Mouse (Mus musculus) liver, embryonic 16.5 days (tissue): ENCODE results near the gene E130208F15Rik. TPM values are rescaled to one million over a fixed set of nuclear protein-coding genes. Genes with fewer than 3 reads are reported as not detected.

Source experiments
- ATAC-seq: fragments of 200-750 bp; cut with Nextera tagmentation; 2 replicates; pipeline ENCODE4 v1.8.0; 2017; ENCODE audit warnings: low read depth, mild to moderate bottlenecking, moderate number of reproducible peaks, moderate library complexity
- H3K27ac ChIP-seq: fragments of 300-500 bp; sonication (generic); 2 replicates; pipeline ENCODE4 v1.5.1; 2014; ENCODE audit warnings: mild to moderate bottlenecking, low read length
- H3K27me3 ChIP-seq: fragments of 300-500 bp; sonication (generic); 2 replicates; pipeline ENCODE4 v1.6.1; 2014; ENCODE audit warnings: low read depth, low read length, mixed read lengths; ENCODE audit not compliant: control insufficient read depth, insufficient read depth
- H3K36me3 ChIP-seq: fragments of 300-500 bp; sonication (generic); 2 replicates; pipeline ENCODE4 v1.6.1; 2014; ENCODE audit warnings: mild to moderate bottlenecking; ENCODE audit not compliant: control insufficient read depth, insufficient read depth
- H3K4me1 ChIP-seq: fragments of 300-500 bp; sonication (generic); 2 replicates; pipeline ENCODE4 v1.6.1; 2014; ENCODE audit warnings: low read depth, low read length, mixed read lengths; ENCODE audit not compliant: control insufficient read depth
- H3K4me2 ChIP-seq: fragments of 300-500 bp; sonication (generic); 2 replicates; pipeline ENCODE4 v1.6.1; 2014; ENCODE audit warnings: low read depth, low read length, mixed read lengths
- H3K4me3 ChIP-seq: fragments of 300-500 bp; sonication (generic); 2 replicates; pipeline ENCODE4 v1.5.1; 2014; ENCODE audit warnings: low read depth, mild to moderate bottlenecking, low read length
- H3K9ac ChIP-seq: fragments of 300-500 bp; sonication (generic); 2 replicates; pipeline ENCODE4 v1.6.1; 2014; ENCODE audit warnings: low read depth, low read length
- H3K9me3 ChIP-seq: fragments of 300-500 bp; sonication (generic); replicated peaks from 2 replicates; pipeline ENCODE4 v1.6.1; 2016; ENCODE audit warnings: low read length; ENCODE audit not compliant: control insufficient read depth
- WGBS: fragments of 180-500 bp; shearing (Covaris S2); extraction: QIAGEN DNeasy Blood & Tissue Kit; methylation state at CpG from one replicate; pipeline ENCODE4 v1.1.7; 2014; ENCODE audit not compliant: insufficient replicate concordance; 5-methylcytosine and 5-hydroxymethylcytosine counted together
- polyA plus RNA-seq: library from polyadenylated mRNA; unstranded; fragments of >200 nt; fragmentation: Nextera tagmentation; extraction: Ambion mirVana; gene quantifications from 2 replicates; pipeline ENCODE4 v1.2.1, GENCODE M21; 2015

E130208F15Rik gene
- polyA plus RNA-seq, 1 experiment from 2014 or later: 0.30 TPM

DNA sequence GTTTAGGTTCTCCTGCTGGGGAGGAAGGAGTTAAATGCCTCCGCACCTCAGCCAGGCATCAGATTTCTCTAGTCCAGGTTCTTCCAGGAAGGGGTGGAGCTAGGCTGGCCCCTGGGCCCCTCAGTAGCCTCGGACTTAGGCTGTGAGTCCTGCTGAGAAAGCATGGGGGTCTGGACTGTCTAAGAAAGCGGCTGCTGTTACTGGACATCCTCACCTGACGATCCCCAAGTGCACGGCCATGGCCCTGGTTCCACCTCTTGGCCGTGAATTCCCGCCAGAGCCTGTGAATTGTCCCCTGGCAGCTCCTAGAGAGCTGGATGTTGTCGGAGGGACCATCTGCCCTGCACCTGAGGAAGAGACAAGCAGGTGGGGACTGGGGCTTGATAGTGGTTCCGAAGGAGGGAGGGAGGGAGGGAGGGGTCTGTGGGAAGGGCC is 6.8 kb upstream of the E130208F15Rik start, which contains the start of gene Syne4:
TSS of gene Syne4 (plus strand) at position 87 of the 435 bp plus-strand sequence.
- ATAC-seq: 0 out of 2 replicates have a peak, but pooled peaks have one; percentile 25
- Histone ChIP-seq H3K4me3 (peak within 1 kb of the TSS; percentile 47), H3K27me3 (no peaks in the 10 kb centered on the region), H3K36me3 (no peaks in the 10 kb centered on the region), H3K9me3 (no peaks in the 10 kb centered on the region), H3K4me2 (peak within 1 kb of the TSS; percentile 38), H3K4me1 (peaks cover under 1% of the 10 kb centered on the region), H3K9ac (peak within 1 kb of the TSS; percentile 37; the same call in 1 of the 2 replicates), H3K27ac (0 out of 2 replicates have a peak within 1 kb of the TSS, but pooled peaks have one; percentile 7)
- WGBS: 5% methylated on average over 9 of the region's 9 CpGs

DNA sequence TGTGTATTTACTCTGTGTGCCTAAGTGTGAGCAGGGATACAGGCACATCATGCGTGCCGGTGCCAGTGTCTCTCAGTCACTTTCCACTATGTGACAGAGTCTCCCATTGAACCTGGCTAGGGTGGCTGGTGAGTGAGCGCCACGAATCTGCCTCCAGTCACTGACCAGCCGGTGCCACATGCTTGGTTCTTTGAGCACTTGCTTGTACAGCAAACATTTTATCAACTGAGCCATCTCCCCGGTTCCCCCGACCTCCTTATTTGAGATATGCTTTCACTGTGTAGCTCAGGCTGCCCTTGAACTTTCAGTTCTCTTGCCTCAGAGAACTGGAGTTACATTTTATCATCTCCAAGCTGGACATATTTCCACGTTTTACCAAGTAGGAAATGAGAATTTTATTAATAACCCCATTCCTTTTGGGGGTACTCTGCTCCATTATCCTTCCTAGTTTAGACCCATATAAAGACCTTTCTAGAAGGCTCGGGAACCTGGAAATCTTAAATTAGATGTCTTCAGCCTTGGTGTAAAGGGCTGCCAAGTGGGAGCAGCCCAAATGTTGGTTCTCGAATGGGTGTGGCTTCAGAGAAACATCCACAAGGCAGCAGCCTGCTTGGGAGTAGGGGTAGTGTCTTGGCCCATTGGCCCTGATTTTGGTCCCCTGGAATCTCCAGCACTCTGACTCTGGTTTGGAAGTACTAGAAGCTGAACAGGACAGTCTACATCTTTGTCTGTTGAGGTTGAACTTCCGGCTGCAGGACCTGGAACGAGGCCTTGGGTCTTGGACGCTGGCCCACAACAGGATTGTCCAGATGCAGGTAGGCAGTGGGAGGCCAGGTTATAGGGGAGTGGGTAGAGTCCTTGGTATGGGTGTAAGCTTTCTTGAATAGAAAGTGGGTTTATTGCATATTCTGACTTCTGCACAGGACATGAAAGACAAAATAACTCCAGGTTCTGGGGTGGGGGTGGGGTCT is 5.7 kb upstream of the E130208F15Rik start:
- Histone ChIP-seq H3K27ac (no peak overlapping the region), H3K27me3 (no peaks in the 10 kb centered on the region), H3K9ac (no peak overlapping the region), H3K4me3 (no peak overlapping the region; the same call in 1 of the 2 replicates), H3K4me2 (peak overlapping the region; percentile 38; the same call in 1 of the 2 replicates), H3K4me1 (peaks cover 5% of the 10 kb centered on the region), H3K9me3 (no peaks in the 10 kb centered on the region), H3K36me3 (no peaks in the 10 kb centered on the region)
- 52% methylated on average over 13 of the region's 13 CpGs for WGBS
- no peak for ATAC-seq

DNA sequence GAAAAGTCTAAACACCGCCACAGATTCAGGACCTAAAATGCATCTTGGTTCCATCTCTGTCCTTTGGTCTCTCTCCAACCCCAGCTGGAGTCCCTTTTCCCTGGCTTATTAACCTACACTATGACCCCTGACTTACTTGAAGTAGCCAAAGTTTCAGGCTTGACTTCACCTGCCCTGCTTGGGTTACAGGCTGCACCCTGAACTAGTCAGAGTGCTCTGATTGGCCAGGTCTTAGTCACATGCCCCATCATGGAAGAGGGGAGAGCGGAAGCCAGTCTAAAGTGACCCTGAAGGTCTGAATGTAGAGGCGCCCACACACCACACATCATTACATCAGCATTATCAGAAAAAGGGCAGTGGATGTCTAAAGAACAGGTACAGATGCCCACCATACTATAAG is 3.4 kb upstream of the E130208F15Rik start:
- Histone ChIP-seq H3K4me1 (peaks cover 19% of the 10 kb centered on the region), H3K27me3 (no peaks in the 10 kb centered on the region), H3K4me3 (no peak overlapping the region), H3K36me3 (no peaks in the 10 kb centered on the region), H3K4me2 (no peak overlapping the region), H3K9me3 (no peaks in the 10 kb centered on the region), H3K27ac (no peak overlapping the region), H3K9ac (no peak overlapping the region)
- ATAC-seq: no peak
- 75% methylated on average over 3 of the region's 3 CpGs for WGBS

DNA sequence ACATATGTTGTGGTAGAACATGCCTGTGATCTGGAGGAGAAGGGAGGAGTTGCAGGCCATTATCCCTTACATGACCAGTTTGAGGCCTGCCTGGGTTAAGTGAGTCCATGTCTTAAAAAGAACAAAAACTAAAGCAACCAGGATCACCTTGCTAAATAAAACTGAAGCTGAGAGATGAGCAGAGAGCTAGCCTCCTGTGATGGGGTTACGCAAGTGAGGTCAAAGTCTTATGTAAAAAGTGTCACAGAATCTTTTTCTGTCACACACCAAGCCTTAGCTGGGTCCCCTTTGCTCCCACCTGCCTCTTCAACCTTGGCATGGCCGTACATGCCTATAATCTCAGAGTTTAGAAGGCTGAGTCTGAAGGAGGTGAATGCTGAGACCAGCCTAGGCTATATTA is 594 bp upstream of the E130208F15Rik start:
- H3K27me3 ChIP-seq: no peaks in the 10 kb centered on the region
- no peak overlapping the region; the same call in 1 of the 2 replicates for H3K9ac ChIP-seq
- H3K36me3 ChIP-seq: no peaks in the 10 kb centered on the region
- H3K4me2 ChIP-seq: peak overlapping the region; percentile 78
- peaks cover 19% of the 10 kb centered on the region for H3K4me1 ChIP-seq
- 62% methylated on average over 2 of the region's 2 CpGs for WGBS
- no peak for ATAC-seq
- H3K9me3 ChIP-seq: no peaks in the 10 kb centered on the region
- H3K4me3 ChIP-seq: peak overlapping the region; percentile 74; the same call in 1 of the 2 replicates
- peak overlapping the region; percentile 71; the same call in 1 of the 2 replicates for H3K27ac ChIP-seq

DNA sequence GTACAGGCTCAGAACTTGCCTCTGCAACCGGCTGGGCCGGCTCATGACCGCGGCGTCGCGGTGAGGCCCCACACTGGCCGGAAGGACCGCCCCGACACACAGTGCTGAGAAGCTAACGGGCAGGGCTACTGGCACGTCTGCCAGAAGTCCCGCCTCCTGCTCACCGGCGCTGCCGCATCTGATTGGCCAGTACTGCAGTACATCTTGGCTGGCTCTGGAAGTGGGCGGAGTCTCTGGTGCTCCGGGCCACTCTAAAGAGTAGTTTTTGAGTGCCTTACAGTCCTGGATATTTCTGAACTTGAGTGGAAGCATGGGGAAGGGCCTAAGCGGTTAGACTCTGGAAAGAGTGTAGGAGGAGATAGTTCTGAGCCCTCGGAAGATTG is 736 bp downstream of the E130208F15Rik start:
- H3K9me3 ChIP-seq: no peaks in the 10 kb centered on the region
- H3K9ac ChIP-seq: peak overlapping the region; percentile 76
- peaks cover 19% of the 10 kb centered on the region for H3K4me1 ChIP-seq
- peak overlapping the region; percentile 74 for H3K4me3 ChIP-seq
- no peaks in the 10 kb centered on the region for H3K27me3 ChIP-seq
- no peaks in the 10 kb centered on the region for H3K36me3 ChIP-seq
- peak overlapping the region; percentile 80 for H3K27ac ChIP-seq
- under 1% methylated on average over 20 of the region's 20 CpGs for WGBS
- H3K4me2 ChIP-seq: peak overlapping the region; percentile 78
- ATAC-seq: peak; percentile 98

DNA sequence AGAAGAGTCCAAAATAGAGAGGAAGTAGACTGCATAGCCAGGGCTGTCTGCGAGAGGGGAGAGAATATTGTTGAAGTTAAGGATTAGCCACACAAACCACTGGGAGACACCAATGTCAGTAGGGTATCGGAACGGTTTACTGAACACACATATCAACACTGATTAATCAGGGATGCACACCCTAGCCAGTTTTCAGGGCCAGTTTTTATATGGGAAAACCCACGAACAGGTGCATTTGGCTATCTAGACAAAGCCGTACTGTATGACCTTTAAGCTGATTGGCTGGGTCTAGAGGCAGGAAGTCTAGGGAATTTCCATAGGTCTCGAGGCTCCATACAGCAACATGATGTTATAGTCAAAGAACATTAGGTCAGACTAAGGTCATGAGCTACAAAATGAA is 1.3 kb downstream of the E130208F15Rik start:
- Histone ChIP-seq H3K9me3 (no peaks in the 10 kb centered on the region), H3K4me1 (peaks cover 19% of the 10 kb centered on the region), H3K27ac (peak overlapping the region; percentile 80), H3K36me3 (no peaks in the 10 kb centered on the region), H3K9ac (peak overlapping the region; percentile 68), H3K4me2 (peak overlapping the region; percentile 78), H3K27me3 (no peaks in the 10 kb centered on the region), H3K4me3 (peak overlapping the region; percentile 74)
- WGBS: 7% methylated on average over 6 of the region's 6 CpGs
- ATAC-seq: no peak

DNA sequence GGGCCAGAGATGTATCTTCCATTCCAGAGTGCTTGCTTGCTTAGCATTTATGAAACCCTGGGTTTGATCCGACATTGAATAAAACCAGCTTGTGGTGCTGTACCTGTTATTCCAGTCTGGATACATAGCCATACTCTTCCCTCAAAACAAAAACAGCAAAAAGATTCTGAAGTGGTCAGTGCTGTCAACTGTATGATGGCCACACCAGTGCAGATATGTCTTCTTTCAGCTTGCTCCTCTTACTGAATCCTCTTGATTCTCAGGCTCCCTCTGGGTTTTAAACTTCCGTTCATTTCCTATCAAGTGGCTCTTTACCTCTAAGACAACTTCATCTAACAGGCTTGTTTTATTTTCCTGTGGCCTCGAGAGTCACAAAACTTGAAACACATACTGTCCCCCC is 2.3 kb downstream of the E130208F15Rik start, which contains the start of gene Sdhaf1:
TSS of gene Sdhaf1 (minus strand) at position 101 of the 400 bp plus-strand sequence.
- Histone ChIP-seq H3K4me3 (peak within 1 kb of the TSS; percentile 74), H3K4me2 (peak within 1 kb of the TSS; percentile 78), H3K9me3 (no peaks in the 10 kb centered on the region), H3K27ac (peak within 1 kb of the TSS; percentile 80), H3K9ac (peak within 1 kb of the TSS; percentile 68), H3K36me3 (no peaks in the 10 kb centered on the region), H3K27me3 (no peaks in the 10 kb centered on the region), H3K4me1 (peaks cover 19% of the 10 kb centered on the region)
- ATAC-seq: no peak
- WGBS: 61% methylated on average over 3 of the region's 3 CpGs

DNA sequence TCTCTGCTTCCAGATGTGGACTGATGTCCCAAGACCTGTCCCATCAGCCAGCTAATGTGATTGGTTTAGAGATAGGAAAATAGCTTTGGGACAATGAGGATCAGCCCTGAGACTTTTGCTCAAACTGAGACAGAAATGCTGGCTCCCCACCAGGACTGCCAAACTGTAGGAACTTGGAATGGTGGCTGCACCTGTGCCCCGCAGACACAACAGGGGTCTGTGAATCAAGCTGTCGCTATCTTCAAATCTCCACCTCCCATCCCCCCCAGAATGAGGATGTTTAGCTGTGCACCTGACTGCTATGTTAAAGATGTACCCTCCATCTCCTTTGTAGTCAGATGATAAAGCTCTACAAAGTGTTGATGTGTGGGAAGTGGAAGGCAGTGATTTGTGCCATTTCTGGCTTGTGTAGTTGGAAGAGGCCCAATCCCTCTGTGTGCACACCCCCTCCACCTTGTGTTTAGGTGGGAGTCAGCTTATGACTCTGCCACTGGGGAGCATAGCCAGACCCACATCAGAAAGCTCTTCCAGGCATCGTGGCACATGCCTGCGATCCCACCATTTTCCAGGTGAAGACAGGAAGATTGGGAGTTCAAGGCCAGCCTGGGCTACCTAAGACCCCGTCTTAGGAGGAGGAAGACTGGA is 2.9 kb downstream of the E130208F15Rik start:
- Histone ChIP-seq H3K27ac (no peak overlapping the region), H3K27me3 (no peaks in the 10 kb centered on the region), H3K9ac (no peak overlapping the region), H3K36me3 (no peaks in the 10 kb centered on the region), H3K4me2 (no peak overlapping the region), H3K9me3 (no peaks in the 10 kb centered on the region), H3K4me3 (no peak overlapping the region), H3K4me1 (peaks cover 19% of the 10 kb centered on the region)
- ATAC-seq: no peak
- 63% methylated on average over 5 of the region's 5 CpGs for WGBS
